Mouse (Mus musculus) midbrain, embryonic 12.5 days (tissue): Measurements from ENCODE around the gene Myh7. TPM values are rescaled to one million over a fixed set of nuclear protein-coding genes. Genes with fewer than 3 reads are reported as not detected.

Experiments
- ATAC-seq: fragments of 200-750 bp; cut with Nextera tagmentation; 2 replicates; pipeline ENCODE4 v1.8.0; 2017; ENCODE audit warnings: low read depth, moderate TSS enrichment, moderate library complexity; ENCODE audit not compliant: low FRiP score
- H3K27ac ChIP-seq: fragments of 300-500 bp; sonication (generic); replicated peaks from 2 replicates; pipeline ENCODE4 v1.5.1; 2016; ENCODE audit warnings: mild to moderate bottlenecking
- H3K27me3 ChIP-seq: fragments of 300-500 bp; sonication (generic); 2 replicates; pipeline ENCODE4 v1.6.1; 2016; ENCODE audit warnings: mild to moderate bottlenecking
- H3K36me3 ChIP-seq: fragments of 300-500 bp; sonication (generic); 2 replicates; pipeline ENCODE4 v1.6.1; 2016
- H3K4me1 ChIP-seq: fragments of 300-500 bp; sonication (generic); 2 replicates; pipeline ENCODE4 v1.6.1; 2016
- H3K4me2 ChIP-seq: fragments of 300-500 bp; sonication (generic); replicated peaks from 2 replicates; pipeline ENCODE4 v1.6.1; 2016; ENCODE audit warnings: mild to moderate bottlenecking, moderate library complexity
- H3K4me3 ChIP-seq: fragments of 300-500 bp; sonication (generic); 2 replicates; pipeline ENCODE4 v1.5.1; 2016; ENCODE audit warnings: mild to moderate bottlenecking
- H3K9ac ChIP-seq: fragments of 300-500 bp; sonication (generic); replicated peaks from 2 replicates; pipeline ENCODE4 v1.6.1; 2016; ENCODE audit warnings: mild to moderate bottlenecking, moderate library complexity
- H3K9me3 ChIP-seq: fragments of 300-500 bp; sonication (generic); 2 replicates; pipeline ENCODE4 v1.6.1; 2016; ENCODE audit warnings: mild to moderate bottlenecking
- WGBS: fragments of 180-500 bp; shearing (Covaris S2); methylation state at CpG from one replicate; pipeline ENCODE4 v1.1.7; 2016; 5-methylcytosine and 5-hydroxymethylcytosine counted together
- polyA plus RNA-seq: library from polyadenylated mRNA; unstranded; fragments of >200 nt; fragmentation: Nextera tagmentation; extraction: Ambion mirVana; gene quantifications from 2 replicates; pipeline ENCODE4 v1.2.1, GENCODE M21; 2016

The Myh7 gene
- polyA plus RNA-seq, 1 experiment from 2014 or later = 4.1 TPM

DNA sequence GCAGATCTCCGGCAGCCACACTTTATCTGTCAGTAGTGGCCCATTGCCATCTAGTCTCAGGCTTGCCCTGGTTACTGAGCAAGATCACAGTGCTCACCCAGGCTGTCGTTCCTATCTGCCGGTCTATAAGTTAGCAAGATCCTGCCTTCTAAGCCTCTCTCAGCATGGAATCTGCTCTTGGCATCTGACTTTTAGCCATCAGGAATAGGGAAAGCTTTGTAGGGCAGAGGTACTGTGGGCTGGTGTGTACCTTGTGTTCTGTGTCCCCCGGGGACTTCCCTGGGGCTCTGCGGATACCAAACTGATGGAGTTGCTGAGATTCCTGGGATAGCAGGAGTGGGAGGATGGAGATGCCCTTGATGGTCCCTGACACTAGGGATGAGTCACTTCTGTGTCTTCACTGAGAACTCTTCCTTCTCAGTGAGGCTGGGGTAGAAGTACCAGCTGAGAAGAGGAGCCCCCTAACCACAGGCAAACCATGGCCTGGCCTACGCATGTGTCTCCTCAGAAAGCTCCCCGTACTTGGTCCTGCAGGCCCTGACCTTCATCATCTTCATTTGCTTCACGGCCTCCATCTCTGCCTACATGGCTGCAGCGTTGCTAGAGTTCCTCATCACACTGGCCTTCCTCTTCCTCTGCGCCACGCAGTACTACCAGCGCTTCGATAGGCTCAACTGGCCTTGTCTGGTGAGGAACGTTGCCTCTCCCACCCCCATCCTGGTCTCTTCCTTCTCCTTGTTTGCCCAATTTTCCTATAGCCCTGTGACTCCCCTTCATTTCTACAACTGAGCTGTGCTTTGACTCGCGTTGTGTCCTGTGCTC is 56.9 kb downstream of the Myh7 start:
- 92% methylated on average over 16 of the region's 16 CpGs for WGBS
- H3K4me1 ChIP-seq = peaks cover 15% of the 10 kb centered on the region
- no peaks in the 10 kb centered on the region for H3K36me3 ChIP-seq
- H3K27me3 ChIP-seq = no peaks in the 10 kb centered on the region
- no peak overlapping the region for H3K4me2 ChIP-seq
- H3K9me3 ChIP-seq = no peaks in the 10 kb centered on the region
- no peak for ATAC-seq
- no peak overlapping the region for H3K9ac ChIP-seq
- no peak overlapping the region; the same call in 1 of the 2 replicates for H3K27ac ChIP-seq
- H3K4me3 ChIP-seq = no peak overlapping the region

DNA sequence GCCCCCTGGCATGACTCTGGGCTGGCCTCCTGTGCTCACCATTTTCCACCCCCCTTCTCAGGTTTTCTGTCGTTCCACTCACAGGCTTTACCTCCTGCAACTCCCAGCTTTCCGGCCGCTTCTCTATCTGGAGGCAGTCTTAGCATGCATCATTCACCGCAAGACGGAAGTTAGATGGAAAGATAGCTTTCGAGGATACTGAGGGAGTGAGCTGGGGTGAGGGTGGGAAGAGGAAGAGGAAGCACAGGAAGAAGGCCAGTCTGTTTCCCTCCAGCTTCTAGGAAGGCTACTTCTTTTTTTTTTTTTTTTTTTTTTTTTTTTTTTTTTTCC is 57.6 kb downstream of the Myh7 start:
- WGBS = 73% methylated on average over 6 of the region's 6 CpGs
- Histone ChIP-seq H3K36me3 (no peaks in the 10 kb centered on the region), H3K27ac (no peak overlapping the region; the same call in 1 of the 2 replicates), H3K4me3 (no peak overlapping the region), H3K27me3 (no peaks in the 10 kb centered on the region), H3K9me3 (no peaks in the 10 kb centered on the region), H3K9ac (peak overlapping the region; percentile 31; the same call in 1 of the 2 replicates), H3K4me1 (peaks cover 15% of the 10 kb centered on the region), H3K4me2 (no peak overlapping the region)
- ATAC-seq = no peak

DNA sequence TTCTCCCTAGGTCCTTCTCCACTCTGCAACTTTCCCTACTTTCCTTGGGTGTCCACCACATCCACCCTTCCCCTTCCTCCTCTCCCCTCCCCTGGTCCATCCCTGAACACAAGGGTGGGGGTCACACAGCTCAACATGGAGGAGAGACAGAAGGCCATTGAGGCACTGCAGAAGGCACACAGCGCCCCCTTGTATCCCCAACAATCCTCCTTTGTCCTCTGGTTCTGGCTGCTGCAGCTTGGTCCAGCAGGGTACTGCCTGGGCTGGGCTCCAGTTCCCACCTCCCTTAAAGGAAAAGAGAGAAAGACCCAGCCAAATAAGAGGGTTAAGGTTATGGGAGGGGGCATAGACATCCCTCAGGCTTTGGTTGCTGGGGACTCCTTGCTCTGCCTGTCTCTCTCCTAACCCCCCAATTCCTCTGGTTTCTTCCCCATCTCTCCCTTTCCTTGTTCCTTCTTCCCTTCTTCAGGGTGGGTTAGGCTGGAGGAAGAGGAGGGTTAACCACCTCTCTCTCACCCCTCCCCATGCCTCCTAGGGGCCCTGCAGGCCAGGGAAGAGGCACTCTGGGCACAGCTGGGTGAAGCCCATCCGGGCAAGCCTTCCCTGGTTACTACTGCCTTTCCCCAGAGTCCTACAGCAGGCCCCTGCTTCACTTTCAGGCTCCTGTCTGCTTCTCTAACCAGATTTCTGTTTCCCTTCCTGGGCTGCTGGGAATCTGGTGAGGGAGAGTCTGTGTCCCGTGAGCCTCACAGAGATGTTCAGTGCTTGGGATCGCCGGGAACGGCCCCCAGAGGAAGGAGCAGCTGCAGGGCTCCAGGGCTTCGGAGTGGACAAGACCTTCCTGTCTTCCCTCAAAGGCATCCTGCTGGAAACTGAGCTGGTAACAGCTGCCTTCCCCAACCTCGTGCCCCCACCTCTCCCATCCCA is 58.3 kb downstream of the Myh7 start, which contains the start of gene Cmtm5:
Gene Cmtm5 (plus strand): TSS at position 358 of the 927 bp plus-strand sequence.
- no peaks in the 10 kb centered on the region for H3K9me3 ChIP-seq
- peaks cover 20% of the 10 kb centered on the region for H3K4me1 ChIP-seq
- 48% methylated on average over 8 of the region's 8 CpGs for WGBS
- H3K9ac ChIP-seq = peak within 1 kb of the TSS; percentile 31
- no peaks in the 10 kb centered on the region for H3K27me3 ChIP-seq
- no peaks in the 10 kb centered on the region for H3K36me3 ChIP-seq
- H3K27ac ChIP-seq = no peak within 1 kb of the TSS; the same call in 1 of the 2 replicates
- H3K4me2 ChIP-seq = no peak within 1 kb of the TSS
- H3K4me3 ChIP-seq = no peak within 1 kb of the TSS
- ATAC-seq = no peak

GRCm38 (mm10) chr14:54932645-54933150 is 61.7 kb downstream of the Myh7 start, which contains the start of gene Il25:
Il25 (plus strand) TSS chr14:54932695.
- no peak within 1 kb of the TSS for H3K27ac ChIP-seq
- H3K4me2 ChIP-seq = no peak within 1 kb of the TSS
- H3K36me3 ChIP-seq = no peaks in the 10 kb centered on the region
- WGBS = 38% methylated on average over 6 of the region's 6 CpGs
- peaks cover 23% of the 10 kb centered on the region for H3K4me1 ChIP-seq
- peaks cover 11% of the 10 kb centered on the region; the same call in 1 of the 2 replicates for H3K27me3 ChIP-seq
- H3K9ac ChIP-seq = no peak within 1 kb of the TSS
- H3K4me3 ChIP-seq = no peak within 1 kb of the TSS
- ATAC-seq = no peak
- no peaks in the 10 kb centered on the region for H3K9me3 ChIP-seq

GRCm38 (mm10) chr14:54930431-54930830 is 64.0 kb downstream of the Myh7 start:
- no peak overlapping the region for H3K4me2 ChIP-seq
- no peak for ATAC-seq
- no peak overlapping the region for H3K9ac ChIP-seq
- H3K4me1 ChIP-seq = peaks cover 33% of the 10 kb centered on the region
- H3K36me3 ChIP-seq = no peaks in the 10 kb centered on the region
- H3K27ac ChIP-seq = no peak overlapping the region
- 31% methylated on average over 2 of the region's 2 CpGs for WGBS
- peaks cover 11% of the 10 kb centered on the region; the same call in 1 of the 2 replicates for H3K27me3 ChIP-seq
- no peak overlapping the region for H3K4me3 ChIP-seq
- H3K9me3 ChIP-seq = no peaks in the 10 kb centered on the region

GRCm38 (mm10) chr14:54929801-54930200 is 64.6 kb downstream of the Myh7 start:
- H3K27ac ChIP-seq = no peak overlapping the region
- H3K36me3 ChIP-seq = no peaks in the 10 kb centered on the region

DNA sequence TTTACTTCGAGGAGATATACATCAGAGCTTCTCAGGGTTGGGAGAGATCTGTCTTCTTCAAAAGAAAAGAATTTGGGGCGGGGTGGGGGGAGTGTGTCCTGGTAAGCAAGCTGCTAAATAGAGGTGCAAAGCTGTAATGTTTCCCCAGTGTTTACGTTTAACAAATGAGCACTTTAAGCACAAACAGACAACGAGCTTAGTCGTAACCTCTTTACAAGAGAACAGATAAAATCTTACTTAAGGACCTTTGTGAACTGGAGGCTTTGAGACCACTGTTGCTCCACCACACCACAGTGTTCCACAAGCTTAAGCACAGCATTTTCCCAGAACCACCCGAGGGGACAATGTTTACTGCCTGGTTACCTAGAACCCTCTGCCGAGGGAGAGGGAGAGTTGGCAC is 67.1 kb downstream of the Myh7 start:
- peak overlapping the region; percentile 53 for H3K4me3 ChIP-seq
- H3K27ac ChIP-seq = peak overlapping the region; percentile 98
- H3K9me3 ChIP-seq = peaks cover 2% of the 10 kb centered on the region; the same call in 1 of the 2 replicates
- peak overlapping the region; percentile 89 for H3K4me2 ChIP-seq
- H3K4me1 ChIP-seq = peaks cover 46% of the 10 kb centered on the region
- H3K27me3 ChIP-seq = peaks cover 11% of the 10 kb centered on the region; the same call in 1 of the 2 replicates
- peak overlapping the region; percentile 78 for H3K9ac ChIP-seq
- no peak for ATAC-seq
- peaks cover 1% of the 10 kb centered on the region; the same call in 1 of the 2 replicates for H3K36me3 ChIP-seq
- 11% methylated on average over 7 of the region's 7 CpGs for whole genome bisulfite sequencing

More at GRCm38 (mm10) chr14:54929801-54930200, 64.6 kb downstream of the Myh7 start:
- H3K9me3 ChIP-seq = no peaks in the 10 kb centered on the region
- no peak overlapping the region for H3K4me2 ChIP-seq
- 79% methylated on average over 5 of the region's 5 CpGs for WGBS
- H3K9ac ChIP-seq = no peak overlapping the region
- H3K4me3 ChIP-seq = no peak overlapping the region
- peaks cover 11% of the 10 kb centered on the region; the same call in 1 of the 2 replicates for H3K27me3 ChIP-seq
- peaks cover 39% of the 10 kb centered on the region for H3K4me1 ChIP-seq
- no peak for ATAC-seq

- peaks cover 44% of the 10 kb centered on the region for H3K4me1 ChIP-seq
- whole genome bisulfite sequencing = under 1% methylated on average over 36 of the region's 58 CpGs
- peaks cover 11% of the 10 kb centered on the region; the same call in 1 of the 2 replicates for H3K27me3 ChIP-seq
Observed at GRCm38 (mm10) chr14:54926401-54927158, 67.8 kb downstream of the Myh7 start.

GRCm38 (mm10) chr14:54925349-54926342 is 68.8 kb downstream of the Myh7 start, which contains the start of gene Efs:
Efs (minus strand) TSS chr14:54926126.
- Histone ChIP-seq H3K27ac (peak within 1 kb of the TSS; percentile 98), H3K36me3 (peaks cover 18% of the 10 kb centered on the region), H3K9me3 (peaks cover 18% of the 10 kb centered on the region), H3K4me2 (peak within 1 kb of the TSS; percentile 89), H3K9ac (peak within 1 kb of the TSS; percentile 78), H3K4me1 (peaks cover 41% of the 10 kb centered on the region), H3K4me3 (peak within 1 kb of the TSS; percentile 53), H3K27me3 (peaks cover 11% of the 10 kb centered on the region; the same call in 1 of the 2 replicates)
- peak; percentile 59 for ATAC-seq
- WGBS = 2% methylated on average over 55 of the region's 57 CpGs

More at GRCm38 (mm10) chr14:54926401-54927158, 67.8 kb downstream of the Myh7 start:
- H3K9me3 ChIP-seq = peaks cover 9% of the 10 kb centered on the region; the same call in 1 of the 2 replicates
- H3K4me3 ChIP-seq = peak overlapping the region; percentile 53
- H3K4me2 ChIP-seq = peak overlapping the region; percentile 89
- ATAC-seq = peak; percentile 78
- peak overlapping the region; percentile 78 for H3K9ac ChIP-seq
- H3K27ac ChIP-seq = peak overlapping the region; percentile 98
- peaks cover 8% of the 10 kb centered on the region for H3K36me3 ChIP-seq
